Mouse (Mus musculus) Patski (cell line): ENCODE measurements around the gene Tmem230. TPM values are rescaled to one million over a fixed set of nuclear protein-coding genes. Genes with fewer than 3 reads are reported as not detected.

Source experiments
- ATAC-seq: fragments of 100-300 bp; one replicate; pipeline ENCODE4 v1.8.0; 2021
- CTCF ChIA-PET: fragments of 350-600 bp; sonication (Branson Sonifier 250); formaldehyde crosslinking; loops from one replicate; lab custom pipeline; 2022; ENCODE audit warnings: inconsistent platforms; lab: Charles Lee
- POLR2A ChIA-PET: fragments of 350-600 bp; sonication (Branson Sonifier 250); formaldehyde crosslinking; loops from one replicate; lab custom pipeline; 2022; ENCODE audit warnings: antibody characterized with exemption, inconsistent platforms; lab: Charles Lee
- DNase-seq: peaks from one replicate; pipeline ENCODE4 v3.0.0-alpha.2; 2011; ENCODE audit warnings: low read depth, low spot score
- H3K27me3 ChIP-seq: fragments of 371-371 bp; one replicate; pipeline ENCODE4 v1.5.1; 2021
- CTCF ChIP-seq: fragments of 100-300 bp; IDR thresholded peaks from one replicate; pipeline ENCODE4 v1.5.1; 2021
- in situ Hi-C: fragments of 300-500 bp; cut with MboI; formaldehyde crosslinking; loops from 3 replicates; pipeline ENCODE4 v1.11.1; 2018; ENCODE audit warnings: low pct_unique_long_range_greater_than_20kb, mixed read lengths
- polyA plus RNA-seq: library from polyadenylated mRNA; unstranded; gene quantifications from one replicate; pipeline ENCODE4 v1.2.3, GENCODE M21; 2021

The Tmem230 gene
- polyA plus RNA-seq, 1 experiment from 2014 or later, result 26.9 TPM

GRCm38 (mm10) chr2:132283236-132284070 is 35.8 kb upstream of the Tmem230 start:
- no peak for DNase-seq
- no peak for ATAC-seq
- TF ChIP-seq CTCF, result no peak
- CTCF ChIA-PET, result interaction anchor here (1.2 kb wide), 1 partner anchor 12 kb away, joined by 4 read pairs; no protein-coding TSS in a partner anchor
- in situ Hi-C loops, result no loop called here
- POLR2A ChIA-PET, result no interaction called here
- H3K27me3 ChIP-seq, result no peaks in the 10 kb centered on the region

- ATAC-seq (no peak), DNase-seq (no peak)
- ChIA-PET CTCF (no interaction called here), POLR2A (no interaction called here)
- in situ Hi-C loops, result no loop called here
- no peaks in the 10 kb centered on the region for H3K27me3 ChIP-seq
- TF ChIP-seq CTCF, result no peak
Observed at GRCm38 (mm10) chr2:132282453-132283174, 35.0 kb upstream of the Tmem230 start.

DNA sequence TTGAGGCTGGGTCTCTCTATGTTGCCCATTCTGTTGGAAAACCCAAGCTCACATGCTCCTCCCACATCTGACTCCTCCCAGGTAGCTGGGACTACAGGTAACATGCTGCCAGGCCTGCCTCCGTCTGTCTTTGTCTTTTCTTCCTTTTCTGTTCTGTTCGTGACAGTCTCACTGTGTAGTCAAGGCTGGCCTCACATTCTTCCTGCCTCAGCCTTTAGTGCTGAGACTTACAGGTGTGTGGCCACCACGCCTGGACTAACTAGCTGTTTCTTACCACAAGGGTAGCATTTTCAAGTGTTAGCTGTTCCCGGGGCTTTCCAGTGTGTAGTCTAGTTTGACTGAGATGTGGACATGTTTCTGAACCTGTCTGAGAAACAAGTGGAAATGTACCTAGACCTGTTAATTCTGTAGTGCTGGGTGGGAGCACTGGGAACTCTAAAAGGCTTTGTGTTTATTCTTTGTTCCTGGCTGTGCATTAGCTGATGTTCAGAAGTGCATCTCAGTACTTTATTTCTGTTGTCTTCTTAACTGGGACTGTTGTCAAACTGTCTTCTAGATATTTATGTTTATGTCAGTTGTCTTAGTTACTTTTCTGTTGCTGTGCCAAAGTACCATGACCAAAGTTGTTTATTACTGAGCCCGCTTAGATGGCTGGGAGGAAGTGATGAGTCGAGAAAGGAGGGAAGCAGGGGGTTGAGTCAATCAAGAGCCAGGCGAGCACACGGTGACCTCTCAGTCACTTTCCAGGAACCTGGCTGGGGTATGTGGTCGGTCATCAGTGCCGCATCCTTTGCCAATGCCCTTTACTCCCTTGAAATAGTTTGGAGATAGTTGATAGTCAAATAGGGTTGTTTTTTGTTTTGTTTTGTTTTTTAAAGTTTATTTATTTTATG is 34.2 kb upstream of the Tmem230 start:
- TF ChIP-seq CTCF, result no peak
- no peak for ATAC-seq

DNA sequence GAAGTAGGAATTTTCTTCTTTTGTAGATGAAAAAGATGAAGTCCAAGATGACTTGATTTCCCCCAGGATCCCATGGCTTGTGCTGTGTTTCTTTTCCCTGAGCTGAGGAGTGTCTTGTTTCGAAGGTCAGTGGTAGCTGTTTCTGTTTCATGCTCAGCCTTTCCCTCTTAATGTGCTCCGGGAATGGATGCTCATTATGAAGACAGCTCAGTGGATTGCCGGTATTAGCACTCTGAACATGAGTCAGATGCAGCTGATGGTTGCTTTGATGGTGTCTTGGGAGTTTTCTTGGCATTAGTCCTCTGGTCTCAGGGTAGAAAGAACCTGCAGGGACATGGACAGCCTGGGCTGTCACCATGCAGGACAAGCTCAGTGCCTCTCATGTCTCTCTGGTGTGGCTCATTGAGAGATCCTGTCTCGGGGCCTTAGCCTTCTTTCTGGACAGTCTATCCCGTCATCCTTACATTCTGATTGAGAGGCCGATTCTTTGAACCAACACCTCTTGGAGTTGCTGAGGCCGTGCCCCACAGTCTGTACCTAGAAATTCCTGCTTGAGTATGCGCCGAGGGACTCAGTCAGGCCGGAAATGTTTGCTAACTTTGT is 33.0 kb upstream of the Tmem230 start:
- ChIA-PET POLR2A (no interaction called here), CTCF (interaction anchor here (1.6 kb wide), 1 partner anchor 14 kb away, joined by 3 read pairs; no protein-coding TSS in a partner anchor)
- no peak for DNase-seq
- no peak for ATAC-seq
- in situ Hi-C loops, result no loop called here
- no peak for TF ChIP-seq CTCF
- H3K27me3 ChIP-seq, result no peaks in the 10 kb centered on the region

More for the DNA sequence above, 34.2 kb upstream of the Tmem230 start:
- in situ Hi-C loops, result no loop called here
- ChIA-PET POLR2A (no interaction called here), CTCF (interaction anchor here (1.6 kb wide), 1 partner anchor 12 kb away, joined by 3 read pairs; no protein-coding TSS in a partner anchor)
- H3K27me3 ChIP-seq, result no peaks in the 10 kb centered on the region
- DNase-seq, result no peak

DNA sequence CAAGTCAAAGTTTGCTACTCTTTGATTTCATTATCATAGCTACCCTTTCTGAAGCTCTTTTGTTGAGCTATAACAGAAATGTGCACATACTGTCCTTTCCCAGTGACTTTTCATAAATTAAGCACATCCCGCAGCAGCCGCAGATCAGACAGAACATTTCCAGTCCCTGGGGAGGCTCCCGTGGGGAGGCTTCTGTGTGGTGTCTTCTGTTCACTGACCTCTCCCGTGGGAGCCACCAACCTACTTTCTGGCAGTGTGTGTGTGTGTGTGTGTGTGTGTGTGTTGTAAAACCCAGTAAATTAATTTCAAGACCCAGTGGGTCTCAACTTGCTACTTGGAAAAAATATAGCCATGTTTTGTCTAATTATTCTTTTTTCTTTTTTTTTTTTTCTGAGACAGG is 32.4 kb upstream of the Tmem230 start:
- in situ Hi-C loops, result no loop called here
- H3K27me3 ChIP-seq, result no peaks in the 10 kb centered on the region
- ChIA-PET POLR2A (no interaction called here), CTCF (interaction anchor here (1.1 to 1.6 kb wide), 2 partner anchors 11 to 14 kb away, joined by 3 to 5 read pairs; no protein-coding TSS in a partner anchor)
- TF ChIP-seq CTCF, result no peak
- ATAC-seq, result no peak
- DNase-seq, result no peak

DNA sequence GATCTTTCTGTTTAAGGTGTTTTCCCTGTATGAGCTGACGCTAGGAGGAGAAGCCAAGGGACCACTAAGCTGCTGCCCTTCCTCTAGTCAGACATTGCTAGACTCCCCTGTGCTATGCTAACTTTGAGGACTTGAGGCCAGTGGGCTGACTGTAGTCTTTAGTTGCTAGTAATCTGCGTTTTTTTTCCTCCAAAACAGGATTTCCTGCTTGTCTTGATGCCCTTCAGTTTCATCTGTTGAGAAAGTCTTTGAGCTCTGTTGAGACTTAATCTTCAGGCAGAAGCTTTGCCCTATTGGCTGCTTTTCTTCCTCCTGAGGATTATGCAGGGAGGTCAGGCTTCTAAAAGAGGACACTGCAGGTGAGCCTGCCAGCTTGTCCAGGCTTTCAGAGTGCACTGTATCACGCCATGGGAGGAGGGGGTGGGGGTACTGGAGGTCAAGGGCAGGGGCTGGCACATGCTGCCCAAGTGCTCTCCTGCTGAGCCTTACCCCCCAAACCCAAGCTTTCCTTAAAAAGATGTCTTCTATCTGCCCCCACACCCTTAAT is 31.8 kb upstream of the Tmem230 start:
- ChIA-PET CTCF (interaction anchor here (1.1 kb wide), 1 partner anchor 12 kb away, joined by 5 read pairs; no protein-coding TSS in a partner anchor), POLR2A (no interaction called here)
- no peak for TF ChIP-seq CTCF
- in situ Hi-C loops, result no loop called here
- H3K27me3 ChIP-seq, result no peaks in the 10 kb centered on the region
- DNase-seq (no peak), ATAC-seq (no peak)

DNA sequence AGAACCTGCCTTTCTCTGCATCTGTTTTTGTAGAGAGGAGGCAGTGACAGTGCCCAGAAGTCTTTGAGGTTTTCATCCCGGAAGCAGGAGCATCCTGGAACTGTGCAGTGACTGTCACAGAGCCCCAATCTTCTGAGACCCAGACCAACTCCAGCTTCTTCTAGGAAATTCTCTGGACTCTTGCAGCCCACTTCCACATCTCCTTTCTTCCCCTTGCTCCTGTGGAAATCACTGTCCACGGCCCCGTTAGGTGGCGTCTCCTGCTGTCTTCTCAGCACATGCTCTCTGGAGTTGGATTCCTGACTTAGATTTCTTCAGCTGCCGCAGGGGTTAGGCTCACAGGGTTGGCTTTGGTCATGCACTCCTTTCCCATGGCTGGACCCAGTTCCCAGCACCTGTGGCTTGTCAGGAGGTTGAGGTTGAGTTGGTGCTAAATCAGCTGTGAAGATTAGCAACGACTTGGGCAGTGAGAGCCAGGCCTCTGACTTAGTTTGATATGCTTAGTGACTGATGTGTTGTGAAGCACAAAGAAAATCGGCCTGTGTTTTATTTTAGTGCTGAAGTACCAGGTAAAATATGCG is 30.8 kb upstream of the Tmem230 start:
- ATAC-seq, result peak; percentile 62
- H3K27me3 ChIP-seq, result no peaks in the 10 kb centered on the region
- ChIA-PET POLR2A (no interaction called here), CTCF (no interaction called here)
- in situ Hi-C loops, result no loop called here
- TF ChIP-seq CTCF, result no peak
- DNase-seq, result peak; percentile 48

DNA sequence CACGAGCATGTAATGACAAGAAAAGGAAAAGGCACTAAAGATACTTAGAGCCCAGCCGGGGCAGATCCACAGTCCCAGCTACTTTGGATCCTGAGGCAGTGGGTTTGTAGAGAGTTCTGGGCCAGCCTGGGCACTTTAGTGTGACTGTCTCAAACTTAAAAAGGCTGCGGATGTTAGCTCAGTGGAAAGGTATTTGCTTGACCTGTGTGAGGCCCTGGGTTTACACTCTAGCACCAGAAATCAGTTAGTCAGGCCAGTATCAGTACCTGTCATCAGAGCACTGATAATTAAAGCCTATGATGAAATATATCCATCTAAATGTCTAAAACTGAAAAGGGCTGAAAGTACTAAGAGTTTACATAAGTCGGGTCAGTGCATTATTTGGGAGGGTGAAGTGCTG is 28.6 kb upstream of the Tmem230 start:
- ChIA-PET CTCF (interaction anchor here (1.4 kb wide), 1 partner anchor 14 kb away, joined by 3 read pairs; the partner anchor contains the start of gene Cds2), POLR2A (no interaction called here)
- no peak for DNase-seq
- no peak for ATAC-seq
- no peaks in the 10 kb centered on the region for H3K27me3 ChIP-seq
- TF ChIP-seq CTCF, result no peak
- in situ Hi-C loops, result no loop called here

DNA sequence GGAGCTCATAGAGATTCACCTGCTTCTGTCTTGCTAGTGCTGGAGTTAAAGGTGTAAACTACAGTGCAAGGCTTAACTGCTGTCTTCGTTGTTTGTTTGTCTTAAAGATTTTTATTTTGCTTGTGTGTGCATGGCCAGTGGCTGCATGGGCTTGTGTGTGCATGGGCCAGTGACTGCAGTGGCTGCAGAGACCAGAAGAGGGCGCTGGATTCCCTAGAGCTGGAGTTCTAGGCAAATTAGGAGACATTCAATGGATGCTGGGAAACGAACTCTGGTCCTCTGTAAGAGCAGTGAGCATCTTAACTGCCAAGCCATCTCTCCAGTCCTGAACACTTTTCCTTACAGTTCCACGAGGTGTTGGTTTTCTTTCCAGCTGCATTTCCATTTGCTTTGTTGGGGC is 27.9 kb upstream of the Tmem230 start:
- in situ Hi-C loops, result no loop called here
- no peak for ATAC-seq
- CTCF ChIA-PET, result interaction anchor here (1.4 kb wide), 1 partner anchor 13 kb away, joined by 3 read pairs; the partner anchor contains the start of gene Cds2
- no peak for DNase-seq
- no peaks in the 10 kb centered on the region for H3K27me3 ChIP-seq
- POLR2A ChIA-PET, result no interaction called here
- peak; percentile 40 for TF ChIP-seq CTCF
